Mouse (Mus musculus) ES-E14 (cell line): Measurements from ENCODE around the gene Ranbp6.

Experiments used
- CHD2 ChIP-seq: IDR thresholded peaks from 2 replicates; pipeline ENCODE4 v1.6.1; 2014; ENCODE audit warnings: mild to moderate bottlenecking, low read depth, low read length, inconsistent platforms
- HCFC1 ChIP-seq: IDR thresholded peaks from 2 replicates; pipeline ENCODE4 v1.6.1; 2012; ENCODE audit warnings: low read length, inconsistent platforms, borderline replicate concordance; ENCODE audit not compliant: insufficient read depth
- ZC3H11A ChIP-seq: IDR thresholded peaks from 2 replicates; pipeline ENCODE4 v1.6.1; 2012; ENCODE audit warnings: low read depth, mild to moderate bottlenecking, inconsistent platforms, low read length, borderline replicate concordance
- ZNF384 ChIP-seq: IDR thresholded peaks from 2 replicates; pipeline ENCODE4 v1.6.1; 2012; ENCODE audit warnings: low read depth, low read length, inconsistent platforms

DNA sequence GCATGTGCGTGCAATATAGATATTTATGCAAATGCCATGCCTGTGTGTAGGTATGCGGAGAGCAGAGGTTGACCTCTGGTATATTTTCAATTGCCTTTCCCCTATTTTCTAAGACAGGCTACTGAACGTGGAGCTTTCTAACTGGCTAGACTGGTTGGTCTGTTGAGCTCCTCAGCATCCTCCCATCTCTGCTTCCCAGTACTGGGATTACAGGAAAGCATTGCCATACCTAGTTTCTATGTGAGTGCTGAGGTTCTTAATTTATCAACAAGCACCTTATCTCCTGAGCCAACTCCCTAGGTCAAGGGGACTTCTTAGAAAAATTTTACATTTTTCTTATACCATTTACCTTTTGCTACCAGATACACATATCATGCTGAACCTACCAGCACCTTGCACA, 15.4 kb downstream of the Ranbp6 start:
- TF ChIP-seq ZNF384 (no peak), HCFC1 (no peak), CHD2 (no peak), ZC3H11A (no peak)
